Mouse (Mus musculus) bone marrow, adult 2 months (tissue): Measurements from ENCODE around the gene Cenph.
"Not testable (repeated sequence)": the region's sequence is repeated elsewhere in the genome, so short reads cannot be mapped to it uniquely, and the experiment has no call there.

ENCODE experiments used
- CTCF ChIP-seq: fragments of 200-500 bp; IDR thresholded peaks from 2 replicates; pipeline ENCODE4 v1.5.1; 2011; ENCODE audit warnings: low read length, control low read depth; ENCODE audit not compliant: control insufficient read depth, insufficient read depth
- POLR2A ChIP-seq: fragments of 200-500 bp; IDR thresholded peaks from 2 replicates; pipeline ENCODE4 v1.6.1; 2011; ENCODE audit warnings: low read depth, mild to moderate bottlenecking, control low read depth, low read length, borderline replicate concordance; ENCODE audit not compliant: control insufficient read depth

DNA sequence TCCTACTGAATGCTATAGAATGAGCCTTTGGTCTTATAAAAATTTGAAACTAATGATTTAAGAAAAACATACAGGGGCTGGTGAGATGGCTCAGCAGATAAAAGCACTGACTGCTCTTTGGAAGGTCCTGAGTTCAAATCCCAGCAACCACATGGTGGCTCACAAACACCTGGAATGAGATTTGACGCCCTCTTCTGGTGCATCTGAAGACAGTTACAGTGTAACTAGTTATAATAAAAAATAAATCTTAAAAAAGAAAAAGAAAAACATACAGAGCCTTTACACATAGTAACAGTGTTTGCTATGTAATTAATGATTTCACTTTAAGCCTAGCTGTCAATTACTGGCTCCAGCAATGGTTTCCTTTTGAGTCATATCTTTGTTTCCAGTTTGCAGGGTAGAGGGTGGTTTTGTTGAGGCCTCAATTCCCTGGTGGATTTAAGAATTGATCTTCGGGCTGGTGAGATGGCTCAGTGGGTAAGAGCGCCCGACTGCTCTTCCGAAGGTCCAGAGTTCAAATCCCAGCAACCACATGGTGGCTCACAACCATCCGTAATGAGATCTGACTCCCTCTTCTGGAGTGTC, 44.1 kb downstream of the Cenph start:
- not testable (repeated sequence) for TF ChIP-seq POLR2A, CTCF
